Mouse (Mus musculus): ENCODE results near the gene Dlgap1. TPM values are rescaled to one million over a fixed set of nuclear protein-coding genes. Genes with fewer than 3 reads are reported as not detected.

Gene Dlgap1
- total RNA-seq, 2 experiments from 2014 or later, result not detected

GRCm38 (mm10) chr17:70442976-70443375 is 474.1 kb downstream of the Dlgap1 start:
- ATAC-seq (replicated peaks; ENCODE audit: low FRiP score, poor library complexity, severe bottlenecking), result no peak

DNA sequence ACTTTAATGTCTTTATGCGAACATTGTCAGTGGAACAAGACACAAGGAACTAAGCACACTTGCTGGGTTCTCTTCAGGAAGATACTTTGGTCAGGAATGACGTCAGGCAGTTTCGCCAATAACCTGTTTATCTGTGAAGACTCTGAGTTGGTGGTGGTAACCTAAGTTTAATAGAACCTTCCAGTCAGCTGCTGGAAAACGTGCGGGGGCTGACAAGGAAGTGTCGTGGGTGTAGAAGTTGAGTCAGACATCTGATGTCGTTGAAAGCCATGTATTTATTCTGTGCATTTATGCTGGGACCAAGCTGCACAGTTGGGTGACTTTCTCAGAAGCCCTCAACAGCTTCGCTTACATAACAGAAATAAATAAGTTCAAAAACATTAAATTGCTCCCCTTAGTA is 477.6 kb downstream of the Dlgap1 start:
- ATAC-seq (replicated peaks; ENCODE audit: low FRiP score, poor library complexity, severe bottlenecking), result no peak

GRCm38 (mm10) chr17:70455036-70455435 is 486.2 kb downstream of the Dlgap1 start:
- ATAC-seq (replicated peaks; ENCODE audit: low FRiP score, poor library complexity, severe bottlenecking), result no peak

GRCm38 (mm10) chr17:70457103-70457502 is 488.2 kb downstream of the Dlgap1 start:
- ATAC-seq (replicated peaks; ENCODE audit: low FRiP score, poor library complexity, severe bottlenecking), result no peak

DNA sequence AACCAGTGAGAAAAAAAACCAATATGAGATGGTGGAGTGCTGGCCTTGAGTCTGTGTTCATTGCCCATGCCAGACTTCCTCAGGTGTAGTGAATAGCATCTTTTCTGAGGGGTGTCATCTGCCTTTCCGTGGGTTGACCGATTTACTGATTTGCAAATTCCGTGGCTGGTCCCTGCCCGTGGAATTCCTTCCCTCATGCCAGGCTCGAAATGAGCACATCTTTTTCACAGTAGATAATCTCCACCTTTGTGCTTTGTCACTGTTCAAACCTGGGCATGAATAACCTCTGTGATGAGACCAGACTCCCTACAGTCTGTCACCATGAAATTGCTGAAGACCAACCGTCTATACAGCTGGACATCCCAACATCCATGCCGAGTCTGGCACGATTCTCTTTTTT is 493.4 kb downstream of the Dlgap1 start:
- no peak for ATAC-seq (replicated peaks; ENCODE audit: low FRiP score, poor library complexity, severe bottlenecking)

DNA sequence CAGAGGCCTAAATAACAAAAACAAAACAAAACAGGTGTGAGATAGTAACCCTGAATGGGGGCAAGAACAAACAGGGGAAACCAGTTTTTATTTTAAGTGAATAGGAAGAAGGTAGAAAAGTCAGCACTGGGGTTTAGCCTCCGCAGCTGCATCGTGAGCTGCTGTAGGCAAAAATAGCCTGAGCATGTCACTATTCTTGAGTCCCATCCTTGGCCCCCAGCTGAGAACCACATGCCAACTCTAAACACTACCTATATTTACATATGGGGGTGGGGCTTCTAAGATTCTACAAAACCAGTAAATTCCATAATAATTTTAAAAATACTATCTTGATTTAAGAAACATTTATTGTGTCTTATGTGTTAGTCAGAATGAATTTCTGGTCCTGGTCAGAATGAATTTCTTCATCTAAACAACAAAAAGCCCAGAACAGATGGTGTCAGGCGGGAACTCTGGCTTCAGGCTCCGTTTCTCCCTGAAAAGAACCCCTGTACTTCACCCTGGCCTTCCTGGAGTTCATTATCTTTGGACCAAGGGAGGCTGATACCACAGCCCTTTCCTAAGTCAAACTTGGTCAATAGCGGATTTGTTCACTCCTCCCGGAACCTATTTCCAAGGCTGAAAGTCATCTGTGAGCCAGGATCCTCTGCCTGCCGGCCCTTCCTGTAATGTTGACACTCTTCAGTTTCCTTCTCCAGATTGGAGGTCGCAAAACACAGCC is 494.1 kb downstream of the Dlgap1 start:
- ATAC-seq (replicated peaks; ENCODE audit: low FRiP score, poor library complexity, severe bottlenecking), result no peak

- ATAC-seq (replicated peaks; ENCODE audit: low FRiP score, poor library complexity, severe bottlenecking), result no peak
Measured at GRCm38 (mm10) chr17:70466413-70466812, 497.5 kb downstream of the Dlgap1 start.

GRCm38 (mm10) chr17:70470970-70471371 is 502.1 kb downstream of the Dlgap1 start:
- no peak for ATAC-seq (replicated peaks; ENCODE audit: low FRiP score, poor library complexity, severe bottlenecking)

- no peak for ATAC-seq (replicated peaks; ENCODE audit: low FRiP score, poor library complexity, severe bottlenecking)
Measured at GRCm38 (mm10) chr17:70472162-70472561, 503.3 kb downstream of the Dlgap1 start.

GRCm38 (mm10) chr17:70473871-70474270 is 505.0 kb downstream of the Dlgap1 start:
- no peak for ATAC-seq (replicated peaks; ENCODE audit: low FRiP score, poor library complexity, severe bottlenecking)

GRCm38 (mm10) chr17:70483716-70484115 is 514.8 kb downstream of the Dlgap1 start:
- ATAC-seq (replicated peaks; ENCODE audit: low FRiP score, poor library complexity, severe bottlenecking), result no peak

DNA sequence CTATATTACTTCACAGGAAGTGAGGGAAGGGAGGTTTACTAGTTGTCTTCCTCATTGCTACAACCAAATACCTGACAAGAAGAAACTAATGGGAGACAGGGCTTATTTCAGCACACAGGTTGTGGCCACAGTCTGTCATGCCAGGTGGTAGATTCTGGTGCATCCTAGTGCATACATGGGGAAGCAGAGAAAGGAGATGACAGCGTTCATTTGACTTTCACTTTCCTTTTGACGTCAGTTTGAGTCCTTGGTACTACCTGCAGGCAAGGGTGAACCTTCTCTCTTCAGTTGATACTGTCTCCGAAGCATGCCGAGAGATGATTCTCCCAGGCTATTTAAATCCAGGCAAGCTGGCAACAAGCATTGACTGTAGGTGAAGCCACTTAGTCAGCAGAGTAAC is 516.8 kb downstream of the Dlgap1 start:
- ATAC-seq (replicated peaks; ENCODE audit: low FRiP score, poor library complexity, severe bottlenecking), result no peak

DNA sequence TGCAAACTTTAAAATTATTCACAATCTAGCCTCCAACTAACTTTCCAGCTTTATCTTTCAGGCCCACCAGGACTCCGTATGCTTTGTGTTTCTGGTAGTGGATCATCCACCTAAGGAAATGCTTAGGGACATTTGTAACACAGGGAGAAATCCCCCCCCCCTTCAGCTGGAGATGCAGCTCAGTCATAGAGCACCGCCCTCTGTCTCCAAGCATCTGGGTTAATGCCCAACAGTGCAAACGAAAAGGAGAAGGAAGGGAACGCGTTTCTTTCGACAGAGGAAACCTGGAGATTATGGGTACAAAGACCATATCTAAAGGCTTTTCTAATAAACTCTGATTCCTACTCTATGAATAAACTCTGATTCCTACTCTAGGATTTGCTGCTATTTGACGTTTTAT is 517.4 kb downstream of the Dlgap1 start:
- no peak for ATAC-seq (replicated peaks; ENCODE audit: low FRiP score, poor library complexity, severe bottlenecking)

DNA sequence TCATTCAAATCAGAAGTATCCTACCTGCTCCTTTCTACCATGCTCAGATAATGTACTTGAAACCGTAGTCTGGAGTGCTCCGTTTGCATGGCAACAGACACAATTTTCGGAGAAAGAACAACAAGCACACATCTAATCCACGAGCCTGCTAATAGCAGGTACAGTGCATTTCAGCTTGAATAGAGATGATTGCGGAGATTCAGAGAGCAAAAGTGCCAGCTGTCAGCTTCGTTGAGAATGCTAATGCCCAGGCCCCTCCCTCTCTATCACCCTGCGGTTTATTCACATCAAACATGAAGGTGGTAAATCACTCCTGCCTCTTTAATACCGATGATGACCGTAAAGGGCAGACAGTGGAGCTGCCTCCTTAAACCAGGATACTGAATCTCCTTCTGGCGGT is 518.0 kb downstream of the Dlgap1 start:
- ATAC-seq (replicated peaks; ENCODE audit: low FRiP score, poor library complexity, severe bottlenecking), result no peak

- ATAC-seq (replicated peaks; ENCODE audit: low FRiP score, poor library complexity, severe bottlenecking), result no peak
Measured at GRCm38 (mm10) chr17:70488784-70489265, 520.0 kb downstream of the Dlgap1 start.

DNA sequence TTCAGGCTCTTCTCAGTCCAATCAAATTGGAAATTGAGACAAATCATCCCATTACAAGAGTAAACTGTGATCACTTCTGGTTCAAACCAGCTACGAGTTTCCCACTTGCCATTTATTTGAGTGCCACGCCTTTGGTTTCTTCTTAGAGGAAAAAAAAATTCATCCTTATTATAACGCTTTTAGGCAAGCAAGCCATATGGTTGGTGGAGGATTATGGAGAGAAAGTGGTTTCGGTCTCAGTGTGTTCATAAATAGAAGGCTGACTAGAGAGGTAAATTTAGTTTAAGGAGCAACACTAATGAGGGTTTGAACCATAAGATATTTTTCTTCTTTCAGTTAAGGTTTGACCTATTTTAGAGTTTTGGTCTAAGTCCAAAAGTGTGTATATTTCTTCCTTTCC is 522.7 kb downstream of the Dlgap1 start:
- no peak for ATAC-seq (replicated peaks; ENCODE audit: low FRiP score, poor library complexity, severe bottlenecking)

DNA sequence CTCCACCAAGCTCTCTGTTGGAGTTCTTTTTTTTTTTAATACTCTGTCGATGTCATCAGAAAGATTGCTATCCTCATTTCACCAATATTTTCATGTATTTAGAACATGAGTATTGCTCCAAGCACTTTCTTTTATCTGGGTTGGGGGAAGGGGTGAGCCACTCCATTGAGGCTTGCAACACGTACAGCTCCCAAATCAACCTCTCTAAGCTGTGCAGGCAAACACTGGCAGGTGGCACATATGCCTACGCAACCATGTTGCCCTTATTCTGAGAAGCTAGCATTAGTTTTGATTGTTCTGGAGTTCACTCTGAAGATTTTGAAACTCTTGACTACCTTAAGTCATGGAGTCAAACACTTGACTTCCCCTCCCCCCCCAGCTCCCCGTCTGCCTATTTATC is 525.5 kb downstream of the Dlgap1 start:
- no peak for ATAC-seq (replicated peaks; ENCODE audit: low FRiP score, poor library complexity, severe bottlenecking)

GRCm38 (mm10) chr17:70498256-70498655 is 529.4 kb downstream of the Dlgap1 start:
- ATAC-seq (replicated peaks; ENCODE audit: low FRiP score, poor library complexity, severe bottlenecking), result no peak

GRCm38 (mm10) chr17:70501933-70502332 is 533.1 kb downstream of the Dlgap1 start:
- no peak for ATAC-seq (replicated peaks; ENCODE audit: low FRiP score, poor library complexity, severe bottlenecking)

DNA sequence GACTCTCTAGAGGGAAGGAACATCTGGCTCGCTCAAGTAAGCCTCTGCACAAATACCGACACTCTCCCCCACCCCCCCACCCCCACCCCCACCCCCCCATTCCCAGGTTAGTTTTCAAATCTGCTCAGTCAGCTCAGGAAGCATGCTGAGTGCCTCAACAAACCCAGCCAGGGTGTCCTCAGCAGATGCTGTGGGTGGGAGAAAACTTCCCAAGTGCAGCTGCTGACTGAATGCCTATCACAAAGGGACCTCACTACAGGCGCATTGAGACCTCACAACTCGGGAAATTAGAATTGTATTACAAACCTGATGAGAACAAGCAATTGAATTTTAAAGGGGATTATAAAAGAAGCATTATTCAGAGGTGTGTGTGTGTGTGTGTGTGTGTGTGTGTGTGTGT is 538.9 kb downstream of the Dlgap1 start:
- ATAC-seq (replicated peaks; ENCODE audit: low FRiP score, poor library complexity, severe bottlenecking), result no peak

- no peak for ATAC-seq (replicated peaks; ENCODE audit: low FRiP score, poor library complexity, severe bottlenecking)
Measured at GRCm38 (mm10) chr17:70510441-70510840, 541.6 kb downstream of the Dlgap1 start.

DNA sequence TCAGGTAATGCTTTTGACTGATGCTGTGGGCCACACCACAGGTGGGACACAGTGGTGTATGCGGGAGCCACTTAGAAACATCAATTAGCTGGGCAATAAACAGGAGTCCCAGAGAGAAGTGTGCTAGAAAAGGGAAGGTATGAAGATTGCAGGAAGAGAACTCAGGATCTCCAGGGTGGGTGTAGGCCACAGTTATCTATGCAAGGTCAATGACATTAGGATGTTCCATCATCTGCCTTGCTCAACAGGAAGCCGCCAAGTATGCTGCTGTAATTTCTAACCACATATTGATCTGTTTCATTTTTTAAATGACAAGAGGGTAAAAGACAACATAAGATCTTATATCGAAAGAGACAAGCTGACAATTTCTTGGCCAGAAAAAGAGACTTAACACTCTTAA is 542.5 kb downstream of the Dlgap1 start:
- ATAC-seq (replicated peaks; ENCODE audit: low FRiP score, poor library complexity, severe bottlenecking), result no peak
